Mouse (Mus musculus): ENCODE measurements around the gene Hspa1b. TPM values are rescaled to one million over a fixed set of nuclear protein-coding genes. Genes with fewer than 3 reads are reported as not detected.

Gene Hspa1b
- total and polyA plus RNA-seq, 2 experiments from 2014 or later: 0.25 to 21.6 TPM

- H3K4me2 ChIP-seq (ENCODE audit: low read depth, low read length): no peak overlapping the region
- H3K4me3 ChIP-seq (ENCODE audit: low read depth, low read length): no peak overlapping the region
- H3K9me3 ChIP-seq (replicated peaks; ENCODE audit: control insufficient read depth, low read length): no peaks in the 10 kb centered on the region
- DNase-seq (ENCODE audit: low spot score): no peak
- no peak overlapping the region for H3K27ac ChIP-seq (ENCODE audit: low read depth)
- WGBS: 77% methylated on average over 4 of the region's 4 CpGs
- peaks cover 11% of the 10 kb centered on the region for H3K36me3 ChIP-seq (replicated peaks; ENCODE audit: control insufficient read depth, insufficient read depth, low read length)
- no peak for ATAC-seq (ENCODE audit: insufficient read depth, low read depth)
- H3K9ac ChIP-seq (replicated peaks; ENCODE audit: low read depth, low read length): no peak overlapping the region
- H3K27me3 ChIP-seq (ENCODE audit: control insufficient read depth, insufficient read depth, low read length): no peaks in the 10 kb centered on the region
- H3K4me1 ChIP-seq (ENCODE audit: control insufficient read depth, insufficient read depth): peaks cover 1% of the 10 kb centered on the region
- TF ChIP-seq EP300 (IDR thresholded peaks at IDR 0.05; ENCODE audit: low read depth): no peak
- TF ChIP-seq CTCF (IDR thresholded peaks at IDR 0.05; ENCODE audit: low read depth): no peak
These were observed 4.2 kb downstream of the Hspa1b start for GRCm38 (mm10) chr17:34954831-34955230.

DNA sequence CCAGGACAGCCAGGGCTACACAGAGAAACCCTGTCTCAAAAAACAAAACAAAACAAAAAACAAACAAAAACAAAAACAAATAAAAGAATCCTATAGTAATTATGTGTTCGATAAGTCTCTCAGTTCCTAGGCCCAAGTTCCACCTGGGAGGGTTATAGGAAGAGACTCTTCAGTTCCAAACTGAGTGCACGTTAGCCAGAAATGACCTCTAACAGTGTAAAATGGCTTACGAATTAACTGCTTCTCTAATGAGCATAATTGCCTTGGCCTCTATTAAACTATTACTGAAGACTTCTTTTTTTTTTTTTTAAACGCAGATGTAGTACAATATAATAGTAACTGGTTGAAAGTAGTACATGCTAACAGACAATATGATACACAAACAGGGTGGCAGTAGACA, 5.1 kb downstream of the Hspa1b start:
- peaks cover 15% of the 10 kb centered on the region for H3K36me3 ChIP-seq (replicated peaks; ENCODE audit: control insufficient read depth, insufficient read depth, low read length)
- TF ChIP-seq CTCF (IDR thresholded peaks at IDR 0.05; ENCODE audit: low read depth) (no peak), EP300 (IDR thresholded peaks at IDR 0.05; ENCODE audit: low read depth) (no peak)
- no peaks in the 10 kb centered on the region for H3K27me3 ChIP-seq (ENCODE audit: control insufficient read depth, insufficient read depth, low read length)
- no peak overlapping the region for H3K9ac ChIP-seq (replicated peaks; ENCODE audit: low read depth, low read length)
- H3K27ac ChIP-seq (ENCODE audit: low read depth): no peak overlapping the region
- no peaks in the 10 kb centered on the region; the same call in 1 of the 2 replicates for H3K4me1 ChIP-seq (ENCODE audit: control insufficient read depth, insufficient read depth)
- no peak overlapping the region for H3K4me3 ChIP-seq (ENCODE audit: low read depth, low read length)
- WGBS: 90% methylated on average over 4 of the region's 4 CpGs
- no peak for DNase-seq (ENCODE audit: low spot score)
- no peaks in the 10 kb centered on the region for H3K9me3 ChIP-seq (replicated peaks; ENCODE audit: control insufficient read depth, low read length)
- ATAC-seq (ENCODE audit: insufficient read depth, low read depth): no peak
- no peak overlapping the region for H3K4me2 ChIP-seq (ENCODE audit: low read depth, low read length)

- 77% methylated on average over 3 of the region's 3 CpGs for WGBS
- DNase-seq (ENCODE audit: low spot score): no peak
- Histone ChIP-seq H3K4me3 (ENCODE audit: low read depth, low read length) (no peak overlapping the region), H3K9ac (replicated peaks; ENCODE audit: low read depth, low read length) (no peak overlapping the region), H3K9me3 (replicated peaks; ENCODE audit: control insufficient read depth, low read length) (no peaks in the 10 kb centered on the region), H3K4me2 (ENCODE audit: low read depth, low read length) (no peak overlapping the region), H3K36me3 (replicated peaks; ENCODE audit: control insufficient read depth, insufficient read depth, low read length) (peaks cover 15% of the 10 kb centered on the region), H3K4me1 (ENCODE audit: control insufficient read depth, insufficient read depth) (no peaks in the 10 kb centered on the region; the same call in 1 of the 2 replicates), H3K27ac (ENCODE audit: low read depth) (no peak overlapping the region), H3K27me3 (ENCODE audit: control insufficient read depth, insufficient read depth, low read length) (no peaks in the 10 kb centered on the region)
- TF ChIP-seq EP300 (IDR thresholded peaks at IDR 0.05; ENCODE audit: low read depth): no peak
- TF ChIP-seq CTCF (IDR thresholded peaks at IDR 0.05; ENCODE audit: low read depth): no peak
- no peak for ATAC-seq (ENCODE audit: insufficient read depth, low read depth)
These were observed 5.8 kb downstream of the Hspa1b start for GRCm38 (mm10) chr17:34953258-34953657.

GRCm38 (mm10) chr17:34952378-34953040, 6.5 kb downstream of the Hspa1b start:
- H3K9ac ChIP-seq (replicated peaks; ENCODE audit: low read depth, low read length): peak overlapping the region; percentile 82
- peak overlapping the region; percentile 84 for H3K4me2 ChIP-seq (ENCODE audit: low read depth, low read length)

DNA sequence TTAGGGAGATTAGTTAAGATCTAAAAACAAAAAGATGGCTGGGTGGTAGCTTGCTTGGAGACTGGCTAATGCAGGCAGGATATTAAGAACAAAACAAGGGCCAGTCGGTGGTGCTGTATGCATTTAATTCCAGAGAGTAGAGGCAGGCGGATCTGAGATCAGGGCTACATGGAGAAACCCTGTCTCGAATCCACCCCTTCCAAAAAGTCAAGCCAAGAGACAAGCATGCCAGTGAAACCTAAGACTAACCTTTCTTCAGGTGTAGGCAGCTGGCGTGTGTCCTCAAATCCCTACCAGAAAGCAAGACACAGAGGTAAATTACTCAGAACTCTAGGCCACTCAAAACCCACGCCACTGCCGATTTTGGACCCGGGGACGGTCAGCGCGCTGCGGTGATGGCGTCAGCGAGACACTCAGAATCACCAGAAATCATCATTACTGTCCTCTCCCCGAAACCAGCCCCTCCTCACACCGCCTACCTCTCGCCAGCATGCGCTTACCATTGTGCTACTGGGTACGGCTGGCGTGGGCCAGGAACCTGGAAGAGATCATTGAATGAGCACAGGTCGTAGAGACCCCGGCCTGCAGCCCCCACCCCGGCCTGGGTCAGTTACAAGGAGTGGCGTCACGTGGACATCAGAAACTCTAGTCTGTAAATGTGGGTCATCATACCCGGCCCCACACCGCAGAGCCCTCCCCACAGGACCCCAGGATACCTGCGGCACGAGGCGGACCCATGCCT, 7.2 kb downstream of the Hspa1b start:
- H3K4me1 ChIP-seq (ENCODE audit: control insufficient read depth, insufficient read depth): no peaks in the 10 kb centered on the region; the same call in 1 of the 2 replicates
- no peaks in the 10 kb centered on the region for H3K9me3 ChIP-seq (replicated peaks; ENCODE audit: control insufficient read depth, low read length)
- H3K4me2 ChIP-seq (ENCODE audit: low read depth, low read length): peak overlapping the region; percentile 84
- WGBS: under 1% methylated on average over 29 of the region's 29 CpGs
- H3K27me3 ChIP-seq (ENCODE audit: control insufficient read depth, insufficient read depth, low read length): no peaks in the 10 kb centered on the region
- H3K36me3 ChIP-seq (replicated peaks; ENCODE audit: control insufficient read depth, insufficient read depth, low read length): peaks cover 15% of the 10 kb centered on the region
- H3K9ac ChIP-seq (replicated peaks; ENCODE audit: low read depth, low read length): peak overlapping the region; percentile 82
- peak overlapping the region; percentile 73 for H3K27ac ChIP-seq (ENCODE audit: low read depth)
- peak overlapping the region; percentile 74 for H3K4me3 ChIP-seq (ENCODE audit: low read depth, low read length)
- no peak for TF ChIP-seq EP300 (IDR thresholded peaks at IDR 0.05; ENCODE audit: low read depth)
- TF ChIP-seq CTCF (IDR thresholded peaks at IDR 0.05; ENCODE audit: low read depth): no peak
- DNase-seq (ENCODE audit: low spot score) (no peak), ATAC-seq (ENCODE audit: insufficient read depth, low read depth) (no peak)

More at GRCm38 (mm10) chr17:34952378-34953040, 6.5 kb downstream of the Hspa1b start:
- H3K4me3 ChIP-seq (ENCODE audit: low read depth, low read length): peak overlapping the region; percentile 74
- ATAC-seq (ENCODE audit: insufficient read depth, low read depth) (peak; percentile 75), DNase-seq (ENCODE audit: low spot score) (peak; percentile 84)
- H3K27me3 ChIP-seq (ENCODE audit: control insufficient read depth, insufficient read depth, low read length): no peaks in the 10 kb centered on the region
- under 1% methylated on average over 23 of the region's 23 CpGs for WGBS
- H3K4me1 ChIP-seq (ENCODE audit: control insufficient read depth, insufficient read depth): no peaks in the 10 kb centered on the region; the same call in 1 of the 2 replicates
- H3K36me3 ChIP-seq (replicated peaks; ENCODE audit: control insufficient read depth, insufficient read depth, low read length): peaks cover 15% of the 10 kb centered on the region
- H3K27ac ChIP-seq (ENCODE audit: low read depth): peak overlapping the region; percentile 73
- TF ChIP-seq CTCF (IDR thresholded peaks at IDR 0.05; ENCODE audit: low read depth) (peak; percentile 59), EP300 (IDR thresholded peaks at IDR 0.05; ENCODE audit: low read depth) (peak; percentile 92)
- no peaks in the 10 kb centered on the region for H3K9me3 ChIP-seq (replicated peaks; ENCODE audit: control insufficient read depth, low read length)
